Comparison of ENCODE assay signal across 9 mouse cellular contexts in the genomic region with DNA sequence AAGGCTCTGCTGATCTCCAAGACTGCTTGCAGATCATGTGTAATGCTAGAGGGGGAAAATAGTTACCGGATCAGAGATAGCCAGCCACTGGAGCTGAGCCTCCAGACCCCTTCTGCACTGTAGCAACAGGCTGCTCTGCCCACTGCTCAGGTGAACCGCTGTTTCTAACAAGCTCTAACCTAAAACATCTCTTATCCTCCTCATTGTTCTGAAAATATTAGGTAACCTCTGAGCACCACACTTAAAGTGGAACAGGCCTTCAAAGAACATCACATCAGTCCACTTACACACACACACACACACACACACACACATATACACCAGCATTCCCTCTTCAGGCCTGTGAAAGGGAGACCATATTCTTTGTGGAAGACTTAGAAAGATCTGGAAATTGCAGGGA. TPM values are rescaled to one million over a fixed set of nuclear protein-coding genes. Genes with fewer than 3 reads are reported as not detected.
DNase-seq lines count a peak whose midpoint lies in the region; ATAC-seq and TF ChIP-seq lines count a peak whose summit lies in the region.
"Had no signal": no experiment of that assay in that cellular context is flagged by ENCODE, and none has a peak within 500 bp of the region (broad histone marks: within the 10 kb centered on the region; RNA-seq: fewer than 3 reads in every experiment).

No protein-coding gene starts in this region.

- no peaks in the 10 kb centered on the region for H3K36me3 ChIP-seq in megakaryocyte, embryonic 14.5 days (replicated peaks; ENCODE audit: low read length)
- peaks cover 2 to 6% of the 10 kb centered on the region in 2 experiments for H3K36me3 ChIP-seq in CH12.LX (replicated peaks in 1 of 2; ENCODE audit: control insufficient read depth in 1 of 2, insufficient read depth in 1 of 2, low read length in 1 of 2)
- H3K36me3 ChIP-seq in liver, embryonic 13.5 days: no peaks in the 10 kb centered on the region
- H3K36me3 ChIP-seq: limb, embryonic 12.5 days; stomach, embryonic 15.5 days had no signal

- dilution Hi-C loops in CH12.LX (cut with MboI; ENCODE audit: extremely low pct_ligation_motif_present, extremely low pct_unique_long_range_greater_than_20kb, low sequenced_read_pairs): no loop called here

- H3K9ac ChIP-seq in CH12.LX (ENCODE audit: insufficient read depth, low read depth): peak overlapping the region; percentile 94
- H3K9ac ChIP-seq in liver, embryonic 13.5 days: no peak overlapping the region
- H3K9ac ChIP-seq: limb, embryonic 12.5 days; stomach, embryonic 15.5 days had no signal

- TF ChIP-seq POLR2A in CH12.LX (IDR thresholded peaks at IDR 0.05; ENCODE audit: low read depth, low read length): no peak
- no peak for TF ChIP-seq POLR2A in cortical plate, adult 2 months (IDR thresholded peaks at IDR 0.05; ENCODE audit: extremely low read depth, insufficient read depth, low read length)

- H3K4me1 ChIP-seq in megakaryocyte, embryonic 14.5 days: peaks cover 32% of the 10 kb centered on the region
- H3K4me1 ChIP-seq in CH12.LX (ENCODE audit: control insufficient read depth in 1 of 2, insufficient read depth in 2 of 2): peaks cover 7 to 24% of the 10 kb centered on the region in 2 experiments; a peak in 3 of 4 replicates
- H3K4me1 ChIP-seq in cortical plate, adult 2 months (ENCODE audit: control insufficient read depth, insufficient read depth, low read length): peaks cover 7% of the 10 kb centered on the region
- peaks cover 20% of the 10 kb centered on the region for H3K4me1 ChIP-seq in liver, embryonic 13.5 days (replicated peaks)

- DNase-seq in CH12.LX (ENCODE audit: extremely low read depth): no peak
- DNase-seq in liver, embryonic 13.5 days: no peak
- DNase-seq in spleen, adult 12 weeks (ENCODE audit: low spot score): no peak
- no peak for DNase-seq in spleen, adult 18-20 months

- H3K9me3 ChIP-seq in megakaryocyte, embryonic 14.5 days: no peaks in the 10 kb centered on the region
- H3K9me3 ChIP-seq in CH12.LX (replicated peaks; ENCODE audit: low read length): no peaks in the 10 kb centered on the region
- no peaks in the 10 kb centered on the region for H3K9me3 ChIP-seq in liver, embryonic 13.5 days (replicated peaks)
- H3K9me3 ChIP-seq: limb, embryonic 12.5 days; stomach, embryonic 15.5 days had no signal

- no peak for TF ChIP-seq CTCF in CH12.LX (conservative IDR thresholded peaks at IDR 0.05 in 1 of 2, IDR thresholded peaks at IDR 0.05 in 1 of 2; ENCODE audit: low read depth in 2 of 2, low read length in 2 of 2)
- TF ChIP-seq CTCF in cortical plate, adult 2 months (IDR thresholded peaks at IDR 0.05; ENCODE audit: extremely low read depth, insufficient read depth, low read length): no peak

- peak overlapping the region; percentile 23 for H3K4me3 ChIP-seq in megakaryocyte, embryonic 14.5 days (replicated peaks)
- H3K4me3 ChIP-seq in CH12.LX (replicated peaks in 1 of 3; ENCODE audit: low read depth in 2 of 3, low read length in 2 of 3, poor library complexity in 1 of 3): peak overlapping the region in 1 of 3 experiments; percentile 3
- no peak overlapping the region for H3K4me3 ChIP-seq in cortical plate, adult 2 months (ENCODE audit: insufficient read depth, low read length)
- no peak overlapping the region for H3K4me3 ChIP-seq in liver, embryonic 13.5 days (replicated peaks)
- H3K4me3 ChIP-seq: limb, embryonic 12.5 days; stomach, embryonic 15.5 days had no signal

- ATAC-seq in megakaryocyte, adult 5-6 weeks (ENCODE audit: poor library complexity, severe bottlenecking): no peak
- ATAC-seq in liver, embryonic 13.5 days (ENCODE audit: low read depth): no peak

- peak overlapping the region; percentile 60 for H3K27ac ChIP-seq in CH12.LX (ENCODE audit: insufficient read depth, low read depth)
- peak overlapping the region; percentile 31; the same call in 1 of the 2 replicates for H3K27ac ChIP-seq in cortical plate, adult 2 months (ENCODE audit: insufficient read depth, low read length)
- no peak overlapping the region for H3K27ac ChIP-seq in liver, embryonic 13.5 days
- H3K27ac ChIP-seq: limb, embryonic 12.5 days; stomach, embryonic 15.5 days had no signal

- in situ Hi-C loops in CH12.LX (cut with MboI; ENCODE audit: low pct_ligation_motif_present, low pct_unique_long_range_greater_than_20kb, low sequenced_read_pairs): no loop called here

- TF ChIP-seq EP300 in CH12.LX (IDR thresholded peaks at IDR 0.05; ENCODE audit: low read length): no peak

- TF ChIP-seq RAD21 in CH12.LX (IDR thresholded peaks at IDR 0.05; ENCODE audit: low read depth, low read length): no peak

- H3K27me3 ChIP-seq in megakaryocyte, embryonic 14.5 days (replicated peaks): no peaks in the 10 kb centered on the region
- H3K27me3 ChIP-seq in CH12.LX (replicated peaks): no peaks in the 10 kb centered on the region
- H3K27me3 ChIP-seq in liver, embryonic 13.5 days: peaks cover 2% of the 10 kb centered on the region; the same call in 1 of the 2 replicates
- H3K27me3 ChIP-seq: stomach, embryonic 15.5 days had no signal

- WGBS in liver, embryonic 13.5 days (ENCODE audit: insufficient replicate concordance): 68% methylated on average over 2 of the region's 2 CpGs

- H3K79me2 ChIP-seq in CH12.LX (replicated peaks; ENCODE audit: control insufficient read depth, extremely low read depth, insufficient read depth, poor library complexity, severe bottlenecking): peaks cover 26% of the 10 kb centered on the region

- H3K4me2 ChIP-seq in CH12.LX (ENCODE audit: insufficient read depth, low read depth, poor library complexity, severe bottlenecking): peak overlapping the region; percentile 88
- 0 out of 2 replicates have a peak overlapping the region, but pooled peaks have one; percentile 12 for H3K4me2 ChIP-seq in liver, embryonic 13.5 days
- H3K4me2 ChIP-seq: limb, embryonic 12.5 days; stomach, embryonic 15.5 days had no signal

TF ChIP-seq in CH12.LX, 34 proteins besides CTCF, POLR2A, EP300 and RAD21:
- TF ChIP-seq CHD2 (IDR thresholded peaks at IDR 0.05; ENCODE audit: low read length) (no peak), E2F4 (IDR thresholded peaks at IDR 0.05; ENCODE audit: insufficient replicate concordance, low read depth, low read length) (no peak), ZMIZ1 (IDR thresholded peaks at IDR 0.05; ENCODE audit: low read depth, low read length) (no peak), RCOR1 (conservative IDR thresholded peaks at IDR 0.05; ENCODE audit: low read depth, low read length) (0 out of 2 replicates have a peak, but pooled peaks have one; percentile 37), MAFK (IDR thresholded peaks at IDR 0.05; ENCODE audit: insufficient replicate concordance, low read length) (no peak), MAZ (IDR thresholded peaks at IDR 0.05; ENCODE audit: low read depth, low read length) (no peak)
TF ChIP-seq in CH12.LX: peak in this region for 1.

RNA-seq across cellular contexts. Expression of a gene that starts 2.7 kb away (rescaled TPM):
- polyA plus RNA-seq in megakaryocyte, embryonic 14.5 days (2012; ENCODE audit: insufficient read depth, low replicate concordance): 4.1 and 37.8 TPM in 2 replicates
- 12.7 and 17.2 TPM in 2 replicates for total RNA-seq in megakaryocyte, adult 5-6 weeks (2015)
- total RNA-seq in megakaryocyte, adult 5-6 weeks (2017): 38.3 and 43.4 TPM in 2 replicates
- total RNA-seq in CH12.LX (2012; rRNA removed): 54.3 and 66.9 TPM in 2 replicates
- total RNA-seq in CH12.LX (2014; rRNA removed): 35.5 and 42.4 TPM in 2 replicates
- polyA plus RNA-seq in CH12.LX (2012; ENCODE audit: insufficient read length, low read depth): 51.5 and 69.7 TPM in 2 replicates
- 46.8 and 51.7 TPM in 2 replicates for polyA plus RNA-seq in cortical plate, adult 2 months (2012; rRNA removed)
- polyA plus RNA-seq in liver, embryonic 13.5 days (2015; fragmentation: Nextera tagmentation; extraction: Ambion mirVana): 27.6 and 29.0 TPM in 2 replicates
